Mouse (Mus musculus) right cerebral cortex, postnatal 36 days (tissue): ENCODE results near the gene Rcor3.

Experiments
- DNase-seq, 2 experiments: peaks; one replicate each; pipeline ENCODE4 v3.0.0; 2022; ENCODE audit warnings: low spot score in 2 of 2, mixed read lengths in 1 of 2

Gene Rcor3

DNA sequence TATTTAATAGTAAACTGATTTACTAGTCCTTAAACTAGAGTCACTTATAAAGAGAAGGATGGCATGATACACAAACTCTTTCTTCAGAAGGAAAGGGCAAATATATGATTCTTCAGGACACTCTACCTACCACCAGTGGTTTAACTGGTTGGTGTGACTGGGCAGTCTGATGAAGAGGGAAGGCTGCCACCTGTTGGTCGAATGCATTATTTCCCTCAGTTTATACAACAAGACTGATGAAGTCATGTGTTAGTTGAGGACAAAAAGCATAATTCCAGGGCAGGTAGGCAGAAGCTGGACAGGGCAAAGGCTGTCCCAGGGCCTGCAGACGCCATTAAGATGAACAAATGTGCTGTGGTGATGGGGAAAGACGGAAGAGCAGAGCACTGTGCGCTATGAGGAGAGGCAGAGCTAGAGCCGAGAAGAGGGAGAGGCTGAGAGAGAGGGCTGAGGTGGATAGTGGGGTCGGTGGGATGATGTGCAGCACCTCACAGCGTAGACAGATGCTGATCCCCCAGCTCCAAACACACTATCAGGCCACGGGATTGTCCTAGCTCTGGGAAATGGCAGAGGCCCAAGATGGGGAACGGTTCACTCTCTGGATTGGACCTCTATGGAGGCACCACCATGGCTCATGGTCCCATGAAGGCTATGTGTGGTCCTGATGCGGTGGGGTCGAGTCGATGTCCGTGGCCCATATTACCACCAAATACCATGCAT lies 43.3 kb downstream of the Rcor3 start:
- DNase-seq = no peak

DNA sequence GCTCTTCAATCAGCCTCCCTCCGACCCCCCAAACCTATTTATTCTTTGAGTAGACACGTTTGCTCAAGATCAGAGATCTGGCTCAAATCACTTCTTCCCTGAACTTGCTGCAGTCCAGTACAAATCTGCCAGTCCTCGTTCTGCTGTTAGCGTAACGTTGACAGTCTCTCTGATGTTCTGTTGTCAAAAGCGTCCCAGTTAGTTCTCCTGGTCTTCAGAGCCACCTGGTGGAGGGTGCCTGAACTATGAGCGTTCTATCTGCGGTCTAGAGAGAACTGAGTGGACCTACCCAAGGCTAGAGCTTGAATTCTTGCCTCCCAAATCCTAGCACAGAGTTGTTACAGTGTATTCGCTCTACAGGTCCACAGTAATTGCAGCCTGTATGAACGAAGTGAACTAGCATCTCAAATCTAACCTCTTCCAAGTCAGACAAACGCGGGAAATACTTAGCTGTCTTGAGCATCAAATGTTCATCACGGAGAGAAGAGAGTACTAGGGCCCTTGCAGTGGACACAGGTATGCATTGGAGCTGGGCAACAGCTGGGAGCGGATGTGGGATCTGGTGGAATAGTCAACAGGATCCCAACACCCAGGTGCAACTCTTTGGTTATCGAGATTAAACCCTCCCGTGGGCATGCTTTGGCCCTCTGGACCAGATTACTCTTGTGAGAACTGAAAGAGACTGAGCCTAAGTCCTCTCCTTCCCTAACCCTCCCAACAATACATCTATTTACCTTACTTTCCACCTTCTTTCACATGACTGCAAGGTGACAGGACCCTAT lies 44.8 kb downstream of the Rcor3 start:
- peak; percentile 74 to 84 for DNase-seq

GRCm38 (mm10) chr1:192091806-192092772 lies 45.8 kb downstream of the Rcor3 start, which contains the start of gene Traf5:
TSS of gene Traf5 (minus strand) at chr1:192092559.
- peak; percentile 91 to 92 for DNase-seq

DNA sequence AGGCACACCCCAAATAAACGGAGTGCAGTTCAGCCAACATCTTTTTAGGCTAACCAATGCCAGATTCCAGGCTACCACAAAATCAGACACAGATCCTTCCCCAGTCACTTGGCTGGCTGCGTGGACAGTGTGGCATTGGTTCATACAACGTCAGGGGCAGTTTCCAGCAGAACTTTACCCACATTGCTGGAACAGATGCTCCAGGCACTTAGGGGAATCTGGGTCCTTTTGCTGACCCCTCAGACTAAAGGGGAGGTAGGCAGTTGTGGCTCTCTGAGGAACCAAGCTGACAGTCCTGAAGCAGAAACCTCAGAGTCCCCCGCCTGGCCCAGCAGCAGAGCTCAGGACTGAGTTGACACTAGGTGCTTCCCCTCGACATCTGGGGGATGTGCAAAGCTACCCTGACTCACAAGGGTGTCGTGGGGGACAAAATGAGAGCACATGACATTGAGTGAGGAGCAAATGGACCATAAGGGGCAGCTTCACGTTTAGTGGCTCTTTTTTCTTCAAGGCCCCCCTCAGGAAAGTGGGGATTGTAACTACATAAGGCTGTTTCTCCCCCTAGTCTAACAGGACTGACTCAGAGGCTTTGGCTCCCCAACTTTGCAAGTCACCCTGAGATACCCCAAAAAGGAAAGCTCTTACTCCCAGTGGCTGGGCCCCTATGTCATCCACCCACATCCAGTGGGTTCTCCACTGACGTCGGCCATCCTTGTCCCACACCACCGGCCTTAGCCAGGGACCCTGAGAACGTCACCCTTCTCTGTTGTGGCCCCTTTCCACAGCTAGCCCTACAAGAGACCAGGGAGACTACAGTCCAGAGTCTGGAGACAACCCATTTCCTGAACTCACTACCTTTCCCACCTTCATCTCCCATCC lies 46.9 kb downstream of the Rcor3 start:
- no peak for DNase-seq

DNA sequence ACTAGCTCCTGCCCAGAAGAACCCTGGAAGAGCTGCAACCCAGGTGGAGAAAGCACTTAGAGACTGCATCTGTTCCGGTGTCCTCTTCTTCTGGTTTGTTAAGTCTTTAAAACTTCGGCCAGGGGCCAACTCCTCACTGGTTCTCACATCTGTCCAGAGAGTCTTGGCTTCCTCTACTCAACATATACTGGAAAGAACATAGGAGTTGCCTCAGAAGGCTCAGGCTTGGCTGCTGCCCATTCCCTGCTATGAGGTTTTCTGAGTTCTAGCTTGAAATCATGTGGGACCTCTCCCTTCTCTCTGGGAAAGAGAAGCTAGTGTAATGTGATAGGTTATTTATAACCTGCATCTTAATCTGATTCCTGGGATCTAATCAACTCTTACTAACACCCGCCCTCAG lies 47.6 kb downstream of the Rcor3 start:
- no peak for DNase-seq

DNA sequence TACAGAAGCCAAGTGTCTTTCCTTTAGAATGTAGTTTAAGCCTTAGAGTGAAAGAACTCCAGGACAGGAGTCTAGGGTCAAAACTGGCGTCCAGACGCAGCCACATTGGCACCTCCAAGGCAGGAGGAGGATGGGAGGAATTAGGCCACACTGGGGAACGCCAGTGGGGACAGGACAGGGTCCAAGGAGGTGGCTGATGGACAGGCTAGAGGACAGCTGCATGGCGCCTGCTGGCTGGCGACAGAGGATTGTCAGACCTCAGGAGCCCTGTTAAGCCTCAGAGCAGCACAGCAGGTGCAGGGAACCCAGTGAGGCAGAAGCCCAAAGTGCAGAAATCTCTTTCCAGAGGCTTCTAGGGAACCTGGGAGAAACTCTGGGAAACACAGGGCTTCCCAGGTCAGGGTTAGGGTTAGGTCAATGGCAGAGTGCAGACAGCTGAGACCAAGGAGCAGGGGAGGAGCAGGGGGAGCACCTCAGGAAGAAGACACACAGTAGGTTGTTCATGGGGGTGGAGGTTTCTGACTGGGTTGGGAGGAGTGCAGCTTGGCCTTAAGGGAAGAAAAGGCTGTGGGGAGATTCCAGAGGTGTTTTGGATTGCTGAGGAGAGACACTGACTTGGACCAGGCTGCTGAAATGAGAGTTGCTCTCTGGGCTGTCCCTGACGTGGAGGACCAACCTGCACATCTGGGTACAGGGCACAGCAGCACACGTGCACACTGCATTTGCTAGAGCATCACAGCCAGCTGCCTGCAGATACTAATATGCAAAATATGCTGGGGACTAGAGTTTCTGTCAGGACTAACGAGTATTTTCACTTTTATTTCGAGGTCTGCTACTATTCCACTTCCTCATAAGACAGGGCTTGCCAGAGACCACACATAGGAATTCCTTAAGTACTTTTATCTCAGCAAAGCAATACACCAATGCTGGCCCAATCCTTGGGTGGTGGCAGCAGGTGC lies 48.4 kb downstream of the Rcor3 start:
- DNase-seq = no peak

- DNase-seq = no peak
Observed at GRCm38 (mm10) chr1:192088011-192088410, 49.9 kb downstream of the Rcor3 start.

GRCm38 (mm10) chr1:192087098-192087497 lies 50.8 kb downstream of the Rcor3 start:
- DNase-seq = no peak

- DNase-seq = no peak
Observed at GRCm38 (mm10) chr1:192086279-192087037, 51.4 kb downstream of the Rcor3 start.

- no peak for DNase-seq
Observed at GRCm38 (mm10) chr1:192085218-192085617, 52.6 kb downstream of the Rcor3 start.

DNA sequence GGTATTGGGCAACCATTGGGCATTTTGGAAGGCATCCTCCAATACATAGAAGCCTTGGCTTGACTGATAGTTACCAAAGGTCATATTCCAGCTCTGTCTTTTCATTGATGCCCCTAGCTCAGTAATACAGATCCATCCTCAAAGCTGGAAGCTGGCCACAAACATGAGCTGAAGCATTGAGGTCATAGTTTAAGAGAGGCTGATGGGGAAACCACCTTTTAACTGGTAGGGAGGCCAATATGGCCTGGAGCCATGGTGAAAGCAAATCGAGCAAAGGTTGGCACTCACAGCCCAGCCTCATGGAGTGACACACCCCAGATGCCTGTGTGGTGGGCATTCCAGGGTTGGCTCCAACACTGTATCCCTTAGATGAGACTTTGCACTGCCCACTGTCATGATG lies 55.2 kb downstream of the Rcor3 start:
- DNase-seq = no peak

DNA sequence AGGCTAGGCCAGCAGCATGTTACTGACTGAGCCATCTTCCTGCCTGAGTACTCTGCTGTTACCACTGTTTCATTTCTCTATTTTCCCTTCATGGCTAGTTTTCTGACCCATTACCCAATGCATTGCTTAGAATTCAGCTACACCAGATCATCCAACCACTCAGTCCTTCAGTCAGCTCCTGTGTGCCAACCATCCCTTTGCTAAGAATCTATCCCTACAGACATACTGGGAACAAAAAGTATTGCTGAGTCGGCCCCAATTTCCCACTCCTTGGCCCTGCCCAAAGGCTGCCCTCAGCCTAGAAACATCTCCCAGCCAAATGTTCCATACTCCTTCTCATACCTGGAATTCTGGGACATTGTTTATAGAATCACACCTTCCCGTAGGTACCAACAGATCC lies 56.7 kb downstream of the Rcor3 start:
- DNase-seq = no peak

GRCm38 (mm10) chr1:192079121-192079520 lies 58.7 kb downstream of the Rcor3 start:
- no peak for DNase-seq

- no peak for DNase-seq
Observed at GRCm38 (mm10) chr1:192078406-192078805, 59.5 kb downstream of the Rcor3 start.

DNA sequence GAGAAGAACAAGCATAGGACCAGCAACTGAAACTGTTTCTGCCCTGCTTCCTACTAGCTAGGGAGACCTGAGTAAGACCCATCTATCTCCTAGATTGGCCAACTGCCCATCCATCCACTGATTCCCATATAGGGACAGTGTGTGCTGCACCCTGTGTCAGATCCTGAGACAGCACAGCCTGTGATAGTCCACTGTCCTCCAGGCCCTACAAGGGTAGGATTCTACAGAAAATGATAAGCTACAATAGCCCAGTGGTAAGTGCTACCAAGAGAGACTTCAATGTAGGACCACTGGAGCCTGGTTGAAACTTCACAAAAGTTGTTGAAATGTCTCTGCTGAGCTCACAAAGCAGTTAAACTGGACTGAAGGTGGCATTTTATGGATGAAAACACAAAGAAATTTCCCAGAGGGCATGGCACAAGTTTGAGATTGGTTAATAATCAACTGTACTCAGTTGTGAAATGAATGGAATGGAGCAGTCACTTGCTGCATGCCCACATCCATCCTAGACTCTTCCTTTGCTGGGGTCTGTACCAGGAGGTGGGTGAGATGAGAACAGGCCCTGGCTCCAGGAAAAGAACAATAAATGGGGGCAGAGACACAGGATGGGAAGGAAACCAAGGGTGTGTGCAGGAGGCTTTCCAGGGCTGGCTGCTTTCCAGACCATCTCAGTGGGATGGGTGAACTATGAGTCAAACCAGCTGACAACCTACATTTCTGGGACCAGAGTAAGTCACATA lies 60.9 kb downstream of the Rcor3 start:
- DNase-seq = no peak

GRCm38 (mm10) chr1:192076101-192076500 lies 61.8 kb downstream of the Rcor3 start:
- no peak for DNase-seq

GRCm38 (mm10) chr1:192074824-192075223 lies 63.0 kb downstream of the Rcor3 start:
- no peak for DNase-seq

DNA sequence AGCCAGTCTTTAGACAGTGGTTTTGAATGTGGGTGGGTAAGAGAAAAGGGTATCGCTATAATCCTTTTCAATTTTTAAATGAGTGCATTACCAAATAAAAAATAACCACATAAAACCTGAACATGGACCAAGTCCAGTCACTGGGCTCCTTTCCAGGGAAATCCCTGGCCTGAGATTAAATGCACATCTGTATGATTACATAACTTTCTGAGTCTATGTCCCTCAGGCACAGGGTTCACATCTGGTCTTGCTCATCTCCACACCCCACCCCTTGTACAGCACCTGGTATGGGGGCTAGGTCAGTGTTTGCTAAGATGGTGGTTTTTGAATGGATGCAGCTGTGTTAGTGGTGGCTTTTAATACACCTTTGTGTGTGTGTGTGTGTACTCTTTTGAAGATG lies 65.4 kb downstream of the Rcor3 start:
- no peak for DNase-seq
